ENCODE assay signal across 8 mouse cellular contexts in the genomic region with DNA sequence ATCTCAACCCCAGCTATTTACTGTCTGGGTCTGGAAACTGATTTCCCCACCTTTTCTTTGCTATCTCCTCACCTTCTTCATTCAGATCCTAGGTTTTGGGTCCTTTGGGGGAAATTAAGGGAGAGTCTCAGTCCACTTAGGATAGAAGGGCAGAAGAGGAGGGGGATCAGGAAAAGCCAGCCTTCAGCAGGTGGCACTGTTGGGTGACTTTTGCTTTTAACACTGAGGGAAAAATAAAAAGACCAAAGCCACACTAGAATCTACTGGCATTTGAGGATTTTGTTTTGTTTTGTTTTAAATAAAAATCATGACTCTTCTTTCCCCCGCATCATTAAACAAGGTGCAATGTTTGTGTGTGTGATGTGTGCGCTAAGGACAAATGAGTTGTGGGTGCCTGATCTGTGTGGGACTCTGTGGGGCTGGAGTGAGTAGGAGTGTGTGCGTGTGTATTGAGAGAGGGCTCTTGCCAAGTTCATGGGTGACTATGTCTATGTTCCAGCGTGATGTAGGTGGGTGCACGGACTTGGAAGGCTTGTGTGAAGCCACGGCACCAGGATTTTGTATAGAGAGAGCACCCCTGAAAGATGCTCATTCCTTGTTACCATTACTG.
DNase-seq lines count a peak whose midpoint lies in the region; ATAC-seq and TF ChIP-seq lines count a peak whose summit lies in the region.

No protein-coding gene starts in this region.

- H3K4me1 ChIP-seq in forebrain, embryonic 15.5 days, result peaks cover 65% of the 10 kb centered on the region
- H3K4me1 ChIP-seq in midbrain, embryonic 16.5 days (ENCODE audit: control insufficient read depth, insufficient read depth, low read length), result peaks cover 18% of the 10 kb centered on the region

- no peaks in the 10 kb centered on the region for H3K36me3 ChIP-seq in forebrain, embryonic 15.5 days
- no peaks in the 10 kb centered on the region for H3K36me3 ChIP-seq in midbrain, embryonic 16.5 days (ENCODE audit: control insufficient read depth, insufficient read depth, low read length)

- H3K9me3 ChIP-seq in forebrain, embryonic 15.5 days, result no peaks in the 10 kb centered on the region
- H3K9me3 ChIP-seq in midbrain, embryonic 16.5 days (replicated peaks; ENCODE audit: control insufficient read depth, low read length, poor library complexity, severe bottlenecking), result no peaks in the 10 kb centered on the region

- ATAC-seq in forebrain, embryonic 15.5 days (replicated peaks), result no peak
- ATAC-seq in midbrain, embryonic 16.5 days, result no peak
- no peak for ATAC-seq in megakaryocyte progenitor cell, adult 5-6 weeks (replicated peaks; ENCODE audit: poor library complexity)

- H3K27me3 ChIP-seq in forebrain, embryonic 15.5 days, result no peaks in the 10 kb centered on the region
- no peaks in the 10 kb centered on the region for H3K27me3 ChIP-seq in midbrain, embryonic 16.5 days (ENCODE audit: control insufficient read depth, insufficient read depth, low read depth, low read length)

- peak overlapping the region; percentile 36; the same call in 1 of the 2 replicates for H3K27ac ChIP-seq in layer of hippocampus, adult 2 months
- H3K27ac ChIP-seq in forebrain, embryonic 15.5 days (replicated peaks), result peak overlapping the region; percentile 53
- H3K27ac ChIP-seq in midbrain, embryonic 16.5 days (ENCODE audit: low read length), result peak overlapping the region; percentile 45

- 78% methylated on average over 6 of the region's 6 CpGs for WGBS in forebrain, embryonic 15.5 days
- WGBS in midbrain, embryonic 16.5 days, result 89% methylated on average over 6 of the region's 6 CpGs

- H3K4me2 ChIP-seq in forebrain, embryonic 15.5 days (replicated peaks), result no peak overlapping the region
- no peak overlapping the region for H3K4me2 ChIP-seq in midbrain, embryonic 16.5 days (ENCODE audit: low read length)

- no peak overlapping the region for H3K9ac ChIP-seq in forebrain, embryonic 15.5 days (replicated peaks)
- H3K9ac ChIP-seq in midbrain, embryonic 16.5 days (ENCODE audit: low read depth, low read length), result 0 out of 2 replicates have a peak overlapping the region, but pooled peaks have one; percentile 11

- DNase-seq in adrenal gland, adult 2 months, result peak; percentile 11
- no peak for DNase-seq in adrenal gland, adult 8-10 months
- peak in 1 of 2 experiments; percentile 41 for DNase-seq in layer of hippocampus, adult 2 months (ENCODE audit: low spot score in 2 of 2)
- DNase-seq in layer of hippocampus, adult 9-10 months (ENCODE audit: low spot score), result no peak
- DNase-seq in thymus, postnatal 36 days, result no peak

- TF ChIP-seq CTCF in layer of hippocampus, adult 2 months (conservative IDR thresholded peaks at IDR 0.05), result peak; percentile 79

- no peak overlapping the region for H3K4me3 ChIP-seq in layer of hippocampus, adult 2 months
- no peak overlapping the region for H3K4me3 ChIP-seq in forebrain, embryonic 15.5 days
- no peak overlapping the region for H3K4me3 ChIP-seq in midbrain, embryonic 16.5 days (ENCODE audit: low read depth, low read length)
